Mouse (Mus musculus): ENCODE measurements at regions not wholly inside any gene's neighbourhood (a gene's known extent, or its start where the extent isn't known, plus 50 kb on each side); places are given as distances from the start of the nearest gene placed in this dataset.
"Not testable (repeated sequence)": the region's sequence is repeated elsewhere in the genome, so short reads cannot be mapped to it uniquely, and the experiment has no call there.

GRCm38 (mm10) chr8:90058631-90059166, 289.4 kb downstream of the Tox3 start:
- 86% methylated on average over 9 of the region's 9 CpGs for WGBS
- H3K4me2 ChIP-seq: no peak overlapping the region
- H3K9ac ChIP-seq (replicated peaks): no peak overlapping the region
- H3K4me1 ChIP-seq (replicated peaks): no peaks in the 10 kb centered on the region
- no peak for ATAC-seq (ENCODE audit: insufficient number of reproducible peaks, insufficient read depth, low FRiP score, low TSS enrichment, low read depth)
- H3K27me3 ChIP-seq: no peaks in the 10 kb centered on the region
- no peaks in the 10 kb centered on the region for H3K36me3 ChIP-seq
- no peak overlapping the region for H3K4me3 ChIP-seq (replicated peaks)
- 0 out of 2 replicates have a peak, but pooled peaks cover 4% of the 10 kb centered on the region for H3K9me3 ChIP-seq
- H3K27ac ChIP-seq: no peak overlapping the region

DNA sequence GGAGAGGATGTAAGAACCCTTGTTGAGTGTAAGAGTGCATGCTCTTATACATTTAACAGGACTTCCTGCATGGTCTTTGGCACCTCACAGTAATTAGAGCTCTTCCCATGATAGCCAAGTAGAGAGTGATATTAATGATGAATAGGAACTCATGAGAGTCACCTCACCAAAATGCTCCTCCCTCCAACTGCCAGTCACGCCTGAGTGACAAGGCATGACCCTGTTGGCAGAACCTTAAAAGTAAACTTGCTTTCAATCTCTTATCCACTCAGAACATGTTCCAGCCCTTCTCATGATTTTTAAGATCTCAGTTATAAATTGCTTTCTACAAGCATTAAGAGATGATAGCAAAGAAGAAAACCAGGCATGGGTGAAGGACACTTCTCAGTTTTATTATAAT, 291.8 kb downstream of the Tox3 start:
- Histone ChIP-seq H3K4me1 (replicated peaks) (no peaks in the 10 kb centered on the region), H3K27me3 (no peaks in the 10 kb centered on the region), H3K9ac (replicated peaks) (no peak overlapping the region), H3K36me3 (no peaks in the 10 kb centered on the region), H3K27ac (no peak overlapping the region), H3K9me3 (no peaks in the 10 kb centered on the region), H3K4me2 (no peak overlapping the region), H3K4me3 (replicated peaks) (no peak overlapping the region)
- no peak for ATAC-seq (ENCODE audit: insufficient number of reproducible peaks, insufficient read depth, low FRiP score, low TSS enrichment, low read depth)
- WGBS: 85% methylated on average over 1 of the region's 1 CpGs

DNA sequence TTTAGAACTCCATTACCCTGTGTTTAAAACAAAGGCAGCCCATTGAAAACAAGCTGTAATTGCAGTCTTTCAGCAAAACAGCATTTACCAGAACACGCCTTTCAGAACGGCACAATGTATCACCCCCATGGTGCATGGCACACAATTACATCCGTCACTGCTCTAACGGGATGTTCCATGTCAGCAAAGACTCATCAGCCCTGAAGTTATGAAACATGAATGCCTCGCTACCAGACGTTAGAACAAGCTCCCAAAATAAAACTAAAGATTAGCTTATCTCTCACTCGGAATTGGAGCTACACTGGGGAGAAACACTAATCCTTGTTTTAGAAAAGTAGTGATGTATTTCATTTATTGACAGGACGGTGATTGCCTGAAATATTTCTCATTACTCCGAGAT, 301.4 kb downstream of the Tox3 start:
- H3K36me3 ChIP-seq: no peaks in the 10 kb centered on the region

GRCm38 (mm10) chr8:90036436-90036835, 311.7 kb downstream of the Tox3 start:
- H3K36me3 ChIP-seq: no peaks in the 10 kb centered on the region
- WGBS: 36% methylated on average over 3 of the region's 3 CpGs

More for the DNA sequence above, 301.4 kb downstream of the Tox3 start:
- Histone ChIP-seq H3K27me3 (no peaks in the 10 kb centered on the region), H3K9me3 (no peaks in the 10 kb centered on the region), H3K9ac (replicated peaks) (no peak overlapping the region), H3K4me3 (replicated peaks) (no peak overlapping the region), H3K4me1 (replicated peaks) (peaks cover 4% of the 10 kb centered on the region; the same call in 1 of the 2 replicates), H3K4me2 (no peak overlapping the region), H3K27ac (no peak overlapping the region)
- no peak for ATAC-seq (ENCODE audit: insufficient number of reproducible peaks, insufficient read depth, low FRiP score, low TSS enrichment, low read depth)
- WGBS: 74% methylated on average over 9 of the region's 9 CpGs

DNA sequence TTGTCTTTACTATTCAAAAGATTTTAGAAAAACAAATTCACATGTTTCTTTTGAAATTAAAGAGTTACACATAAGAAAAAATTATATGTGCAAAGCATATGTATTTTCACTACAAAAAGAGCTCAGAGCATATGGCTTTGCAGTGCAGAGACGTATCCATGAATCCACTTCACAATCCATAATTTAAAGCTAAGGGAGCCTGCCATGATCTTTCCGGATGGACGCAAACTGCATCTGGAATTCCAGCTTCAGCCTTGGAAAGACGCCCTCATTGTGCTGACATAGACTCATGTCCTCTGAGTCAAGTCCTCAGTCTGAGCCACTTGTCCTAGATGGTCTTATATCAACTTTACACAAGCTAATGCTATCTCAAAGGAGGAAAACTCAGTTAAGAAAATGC, 315.6 kb downstream of the Tox3 start:
- Histone ChIP-seq H3K4me3 (replicated peaks) (no peak overlapping the region), H3K4me1 (replicated peaks) (no peaks in the 10 kb centered on the region), H3K4me2 (no peak overlapping the region), H3K9ac (replicated peaks) (no peak overlapping the region), H3K27me3 (no peaks in the 10 kb centered on the region), H3K9me3 (no peaks in the 10 kb centered on the region), H3K27ac (no peak overlapping the region), H3K36me3 (no peaks in the 10 kb centered on the region)
- no peak for ATAC-seq (ENCODE audit: insufficient number of reproducible peaks, insufficient read depth, low FRiP score, low TSS enrichment, low read depth)
- WGBS: 88% methylated on average over 4 of the region's 4 CpGs

More at GRCm38 (mm10) chr8:90036436-90036835, 311.7 kb downstream of the Tox3 start:
- H3K4me3 ChIP-seq (replicated peaks): no peak overlapping the region
- no peak overlapping the region for H3K9ac ChIP-seq (replicated peaks)
- no peak overlapping the region for H3K4me2 ChIP-seq
- H3K9me3 ChIP-seq: peaks cover 6% of the 10 kb centered on the region; the same call in 1 of the 2 replicates
- peaks cover 10% of the 10 kb centered on the region for H3K4me1 ChIP-seq (replicated peaks)
- ATAC-seq (ENCODE audit: insufficient number of reproducible peaks, insufficient read depth, low FRiP score, low TSS enrichment, low read depth): no peak
- no peaks in the 10 kb centered on the region for H3K27me3 ChIP-seq
- no peak overlapping the region for H3K27ac ChIP-seq

DNA sequence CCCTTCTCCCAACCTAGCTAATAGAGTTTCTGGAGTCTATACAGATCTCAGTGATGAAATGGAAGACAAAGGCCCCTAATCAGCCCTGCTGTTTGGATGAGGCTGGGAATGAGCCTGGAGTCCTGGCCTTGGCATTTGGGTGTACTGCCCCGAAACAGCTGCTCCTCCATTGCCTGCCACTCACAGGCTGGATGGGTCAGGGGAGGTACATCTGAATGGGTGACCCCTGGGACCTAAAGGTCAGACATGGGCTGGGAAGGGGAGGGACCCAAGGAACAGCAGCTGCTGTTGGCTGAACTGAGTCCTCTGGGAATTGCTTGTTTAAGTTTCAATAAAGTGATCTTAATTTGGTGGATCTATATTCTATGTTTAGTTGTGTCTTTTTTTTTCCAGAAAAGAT, 316.9 kb downstream of the Tox3 start:
- H3K27ac ChIP-seq: no peak overlapping the region
- H3K9me3 ChIP-seq: no peaks in the 10 kb centered on the region
- 55% methylated on average over 1 of the region's 1 CpGs for WGBS
- H3K4me2 ChIP-seq: no peak overlapping the region
- no peak overlapping the region for H3K9ac ChIP-seq (replicated peaks)
- H3K36me3 ChIP-seq: no peaks in the 10 kb centered on the region
- no peaks in the 10 kb centered on the region for H3K27me3 ChIP-seq
- ATAC-seq (ENCODE audit: insufficient number of reproducible peaks, insufficient read depth, low FRiP score, low TSS enrichment, low read depth): no peak
- H3K4me3 ChIP-seq (replicated peaks): no peak overlapping the region
- H3K4me1 ChIP-seq (replicated peaks): no peaks in the 10 kb centered on the region

DNA sequence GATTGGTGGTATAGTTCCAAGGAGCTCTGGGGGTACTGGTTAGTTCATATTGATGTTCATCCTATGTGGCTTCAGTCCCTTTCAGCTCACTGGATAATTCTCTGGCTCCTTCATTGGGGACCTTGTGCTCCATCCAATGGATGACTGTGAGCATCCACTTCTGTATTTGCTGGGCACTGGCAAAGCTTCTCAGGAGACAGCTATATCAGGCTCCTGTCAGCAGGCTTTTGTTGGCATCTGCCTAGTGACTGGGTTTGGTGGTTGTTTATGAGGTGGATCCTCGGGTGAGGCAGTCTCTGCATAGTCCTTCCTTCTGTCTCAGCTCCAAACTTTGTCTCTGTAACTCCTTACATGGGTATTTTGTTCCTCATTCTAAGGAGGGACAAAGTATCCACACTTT, 330.2 kb downstream of the Tox3 start:
- not testable (repeated sequence) for H3K4me2 ChIP-seq; H3K27ac ChIP-seq; ATAC-seq (ENCODE audit: insufficient number of reproducible peaks, insufficient read depth, low FRiP score, low TSS enrichment, low read depth); H3K4me1 ChIP-seq (replicated peaks); H3K4me3 ChIP-seq (replicated peaks); H3K9ac ChIP-seq (replicated peaks); H3K27me3 ChIP-seq; H3K36me3 ChIP-seq; H3K9me3 ChIP-seq
- 58% methylated on average over 1 of the region's 1 CpGs for WGBS

- Histone ChIP-seq H3K36me3 (no peaks in the 10 kb centered on the region), H3K9me3 (no peaks in the 10 kb centered on the region), H3K4me2 (no peak overlapping the region), H3K4me3 (replicated peaks) (no peak overlapping the region), H3K9ac (replicated peaks) (no peak overlapping the region), H3K4me1 (replicated peaks) (no peaks in the 10 kb centered on the region), H3K27me3 (no peaks in the 10 kb centered on the region), H3K27ac (no peak overlapping the region)
- 78% methylated on average over 2 of the region's 2 CpGs for WGBS
- no peak for ATAC-seq (ENCODE audit: insufficient number of reproducible peaks, insufficient read depth, low FRiP score, low TSS enrichment, low read depth)
These were observed 334.4 kb downstream of the Tox3 start for GRCm38 (mm10) chr8:90013755-90014154.

DNA sequence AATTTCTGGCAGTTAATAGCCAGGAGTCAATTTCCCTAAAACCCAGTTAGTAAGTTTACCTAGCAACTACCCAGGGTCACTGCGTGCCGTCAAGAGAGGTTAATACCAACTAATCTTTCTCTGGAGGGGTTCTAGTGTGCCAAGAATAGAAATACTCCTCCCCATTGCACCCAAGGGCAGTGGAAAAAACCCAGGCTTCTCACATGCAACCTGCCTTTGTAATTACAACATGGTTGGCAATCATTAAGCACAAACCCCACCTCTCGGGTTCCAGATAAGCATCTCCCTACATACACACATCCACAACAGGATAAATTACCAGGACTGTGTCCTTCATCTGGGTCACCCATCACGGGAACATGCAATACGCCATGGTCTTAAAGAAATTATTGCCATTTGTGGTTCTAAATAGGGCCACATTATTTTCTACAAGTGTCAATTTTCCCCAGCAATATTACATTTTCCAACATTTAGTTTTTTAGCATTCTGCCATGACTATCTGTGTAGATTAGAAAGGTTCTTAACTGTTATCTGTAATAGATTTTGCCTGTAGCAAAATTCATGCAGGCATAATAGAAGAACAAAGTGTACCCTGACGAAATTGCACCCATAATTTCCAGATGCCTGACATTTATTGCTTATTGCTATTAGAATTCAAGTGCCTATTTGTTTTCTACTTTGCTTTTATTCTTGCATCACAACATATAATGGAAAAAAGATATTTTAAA, 336.3 kb downstream of the Tox3 start:
- no peak overlapping the region for H3K9ac ChIP-seq (replicated peaks)
- no peak for ATAC-seq (ENCODE audit: insufficient number of reproducible peaks, insufficient read depth, low FRiP score, low TSS enrichment, low read depth)
- H3K27me3 ChIP-seq: no peaks in the 10 kb centered on the region
- H3K4me2 ChIP-seq: no peak overlapping the region
- no peak overlapping the region for H3K4me3 ChIP-seq (replicated peaks)
- H3K4me1 ChIP-seq (replicated peaks): no peaks in the 10 kb centered on the region
- no peaks in the 10 kb centered on the region for H3K36me3 ChIP-seq
- WGBS: 76% methylated on average over 6 of the region's 6 CpGs
- H3K9me3 ChIP-seq: no peaks in the 10 kb centered on the region
- H3K27ac ChIP-seq: no peak overlapping the region

- no peaks in the 10 kb centered on the region for H3K4me1 ChIP-seq (replicated peaks)
- no peak for ATAC-seq (ENCODE audit: insufficient number of reproducible peaks, insufficient read depth, low FRiP score, low TSS enrichment, low read depth)
- H3K4me2 ChIP-seq: no peak overlapping the region
- H3K27ac ChIP-seq: no peak overlapping the region
- H3K4me3 ChIP-seq (replicated peaks): no peak overlapping the region
- peaks cover 6% of the 10 kb centered on the region; the same call in 1 of the 2 replicates for H3K27me3 ChIP-seq
- H3K9ac ChIP-seq (replicated peaks): no peak overlapping the region
- H3K36me3 ChIP-seq: no peaks in the 10 kb centered on the region
- H3K9me3 ChIP-seq: no peaks in the 10 kb centered on the region
- WGBS: 71% methylated on average over 1 of the region's 1 CpGs
These were observed 338.7 kb downstream of the Tox3 start for GRCm38 (mm10) chr8:90009431-90009830.

GRCm38 (mm10) chr8:90000899-90001640, 347.1 kb downstream of the Tox3 start:
- Histone ChIP-seq H3K27ac (no peak overlapping the region), H3K4me3 (replicated peaks) (no peak overlapping the region), H3K4me2 (no peak overlapping the region), H3K36me3 (no peaks in the 10 kb centered on the region), H3K27me3 (peaks cover 12% of the 10 kb centered on the region; the same call in 1 of the 2 replicates), H3K9me3 (no peaks in the 10 kb centered on the region), H3K4me1 (replicated peaks) (0 out of 2 replicates have a peak, but pooled peaks cover 5% of the 10 kb centered on the region), H3K9ac (replicated peaks) (no peak overlapping the region)
- ATAC-seq (ENCODE audit: insufficient number of reproducible peaks, insufficient read depth, low FRiP score, low TSS enrichment, low read depth): no peak
- 45% methylated on average over 15 of the region's 15 CpGs for WGBS
